Mouse (Mus musculus): ENCODE data around the gene Sdccag8. TPM values are rescaled to one million over a fixed set of nuclear protein-coding genes. Genes with fewer than 3 reads are reported as not detected.

The Sdccag8 gene
- polyA plus RNA-seq, 1 experiment from 2014 or later = 11.5 TPM

GRCm38 (mm10) chr1:176999011-176999410, 184.6 kb downstream of the Sdccag8 start:
- Histone ChIP-seq H3K27ac (no peak overlapping the region), H3K4me1 (replicated peaks) (peaks cover 39% of the 10 kb centered on the region), H3K36me3 (no peaks in the 10 kb centered on the region), H3K9ac (replicated peaks) (no peak overlapping the region), H3K9me3 (no peaks in the 10 kb centered on the region), H3K4me2 (no peak overlapping the region), H3K4me3 (replicated peaks) (no peak overlapping the region), H3K27me3 (peaks cover 13% of the 10 kb centered on the region; the same call in 1 of the 2 replicates)
- peak; percentile 22; the same call in 1 of the 2 replicates for ATAC-seq (ENCODE audit: insufficient number of reproducible peaks, insufficient read depth, low FRiP score, low TSS enrichment, low read depth)
- WGBS = 17% methylated on average over 6 of the region's 6 CpGs

- ATAC-seq (ENCODE audit: insufficient number of reproducible peaks, insufficient read depth, low FRiP score, low TSS enrichment, low read depth) = no peak
- Histone ChIP-seq H3K9ac (replicated peaks) (no peak overlapping the region), H3K27me3 (peaks cover 4% of the 10 kb centered on the region; the same call in 1 of the 2 replicates), H3K4me3 (replicated peaks) (no peak overlapping the region), H3K9me3 (no peaks in the 10 kb centered on the region), H3K4me2 (no peak overlapping the region), H3K4me1 (replicated peaks) (peaks cover 16% of the 10 kb centered on the region), H3K27ac (no peak overlapping the region), H3K36me3 (no peaks in the 10 kb centered on the region)
- WGBS = 59% methylated on average over 6 of the region's 6 CpGs
These were observed 188.5 kb downstream of the Sdccag8 start for GRCm38 (mm10) chr1:177002951-177003350.

GRCm38 (mm10) chr1:177004041-177004741, 189.7 kb downstream of the Sdccag8 start:
- H3K27me3 ChIP-seq = no peaks in the 10 kb centered on the region
- no peak overlapping the region for H3K4me3 ChIP-seq (replicated peaks)
- no peak overlapping the region for H3K9ac ChIP-seq (replicated peaks)
- ATAC-seq (ENCODE audit: insufficient number of reproducible peaks, insufficient read depth, low FRiP score, low TSS enrichment, low read depth) = no peak
- H3K27ac ChIP-seq = no peak overlapping the region
- no peaks in the 10 kb centered on the region for H3K9me3 ChIP-seq
- H3K4me2 ChIP-seq = no peak overlapping the region
- peaks cover 10% of the 10 kb centered on the region for H3K4me1 ChIP-seq (replicated peaks)
- 75% methylated on average over 4 of the region's 4 CpGs for WGBS
- H3K36me3 ChIP-seq = no peaks in the 10 kb centered on the region

GRCm38 (mm10) chr1:177007405-177007804, 192.9 kb downstream of the Sdccag8 start:
- Histone ChIP-seq H3K27ac (no peak overlapping the region), H3K4me3 (replicated peaks) (no peak overlapping the region), H3K27me3 (no peaks in the 10 kb centered on the region), H3K4me2 (no peak overlapping the region), H3K36me3 (no peaks in the 10 kb centered on the region), H3K4me1 (replicated peaks) (peaks cover 23% of the 10 kb centered on the region), H3K9me3 (no peaks in the 10 kb centered on the region), H3K9ac (replicated peaks) (no peak overlapping the region)
- 89% methylated on average over 3 of the region's 3 CpGs for WGBS
- no peak for ATAC-seq (ENCODE audit: insufficient number of reproducible peaks, insufficient read depth, low FRiP score, low TSS enrichment, low read depth)

- Histone ChIP-seq H3K36me3 (no peaks in the 10 kb centered on the region), H3K27me3 (no peaks in the 10 kb centered on the region), H3K4me2 (no peak overlapping the region), H3K9ac (replicated peaks) (no peak overlapping the region), H3K27ac (no peak overlapping the region), H3K9me3 (no peaks in the 10 kb centered on the region), H3K4me3 (replicated peaks) (no peak overlapping the region), H3K4me1 (replicated peaks) (peaks cover 23% of the 10 kb centered on the region)
- WGBS = 31% methylated on average over 1 of the region's 1 CpGs
- ATAC-seq (ENCODE audit: insufficient number of reproducible peaks, insufficient read depth, low FRiP score, low TSS enrichment, low read depth) = no peak
These were observed 194.3 kb downstream of the Sdccag8 start for GRCm38 (mm10) chr1:177008777-177009176.

- H3K36me3 ChIP-seq = no peaks in the 10 kb centered on the region
- H3K27ac ChIP-seq = no peak overlapping the region
- H3K4me3 ChIP-seq (replicated peaks) = no peak overlapping the region
- peaks cover 30% of the 10 kb centered on the region for H3K4me1 ChIP-seq (replicated peaks)
- no peaks in the 10 kb centered on the region for H3K9me3 ChIP-seq
- no peak overlapping the region for H3K4me2 ChIP-seq
- no peak overlapping the region for H3K9ac ChIP-seq (replicated peaks)
- ATAC-seq (ENCODE audit: insufficient number of reproducible peaks, insufficient read depth, low FRiP score, low TSS enrichment, low read depth) = no peak
- WGBS = 58% methylated on average over 3 of the region's 3 CpGs
- no peaks in the 10 kb centered on the region for H3K27me3 ChIP-seq
These were observed 195.6 kb downstream of the Sdccag8 start for GRCm38 (mm10) chr1:177010041-177010440.

- H3K9me3 ChIP-seq = no peaks in the 10 kb centered on the region
- no peak overlapping the region for H3K4me2 ChIP-seq
- H3K36me3 ChIP-seq = no peaks in the 10 kb centered on the region
- H3K27me3 ChIP-seq = no peaks in the 10 kb centered on the region
- no peak for ATAC-seq (ENCODE audit: insufficient number of reproducible peaks, insufficient read depth, low FRiP score, low TSS enrichment, low read depth)
- WGBS = 38% methylated on average over 6 of the region's 6 CpGs
- no peak overlapping the region for H3K9ac ChIP-seq (replicated peaks)
- H3K4me3 ChIP-seq (replicated peaks) = no peak overlapping the region
- H3K4me1 ChIP-seq (replicated peaks) = peaks cover 30% of the 10 kb centered on the region
- no peak overlapping the region for H3K27ac ChIP-seq
These were observed 196.3 kb downstream of the Sdccag8 start for GRCm38 (mm10) chr1:177010607-177011302.

GRCm38 (mm10) chr1:177011688-177012087, 197.2 kb downstream of the Sdccag8 start:
- no peak for ATAC-seq (ENCODE audit: insufficient number of reproducible peaks, insufficient read depth, low FRiP score, low TSS enrichment, low read depth)
- Histone ChIP-seq H3K9me3 (no peaks in the 10 kb centered on the region), H3K4me3 (replicated peaks) (no peak overlapping the region), H3K4me2 (no peak overlapping the region), H3K27ac (0 out of 2 replicates have a peak overlapping the region, but pooled peaks have one; percentile 29), H3K36me3 (no peaks in the 10 kb centered on the region), H3K27me3 (no peaks in the 10 kb centered on the region), H3K9ac (replicated peaks) (no peak overlapping the region), H3K4me1 (replicated peaks) (peaks cover 34% of the 10 kb centered on the region)
- 82% methylated on average over 13 of the region's 13 CpGs for WGBS

GRCm38 (mm10) chr1:177012774-177013173, 198.3 kb downstream of the Sdccag8 start:
- no peak overlapping the region for H3K27ac ChIP-seq
- H3K4me3 ChIP-seq (replicated peaks) = no peak overlapping the region
- H3K4me2 ChIP-seq = no peak overlapping the region
- no peak for ATAC-seq (ENCODE audit: insufficient number of reproducible peaks, insufficient read depth, low FRiP score, low TSS enrichment, low read depth)
- 93% methylated on average over 3 of the region's 3 CpGs for WGBS
- no peaks in the 10 kb centered on the region for H3K36me3 ChIP-seq
- no peaks in the 10 kb centered on the region for H3K9me3 ChIP-seq
- H3K4me1 ChIP-seq (replicated peaks) = peaks cover 34% of the 10 kb centered on the region
- no peak overlapping the region for H3K9ac ChIP-seq (replicated peaks)
- H3K27me3 ChIP-seq = no peaks in the 10 kb centered on the region

GRCm38 (mm10) chr1:177013313-177013712, 198.9 kb downstream of the Sdccag8 start:
- Histone ChIP-seq H3K27me3 (no peaks in the 10 kb centered on the region), H3K4me3 (replicated peaks) (no peak overlapping the region), H3K27ac (no peak overlapping the region), H3K36me3 (no peaks in the 10 kb centered on the region), H3K4me1 (replicated peaks) (peaks cover 34% of the 10 kb centered on the region), H3K9ac (replicated peaks) (no peak overlapping the region), H3K4me2 (no peak overlapping the region), H3K9me3 (no peaks in the 10 kb centered on the region)
- 73% methylated on average over 1 of the region's 1 CpGs for WGBS
- no peak for ATAC-seq (ENCODE audit: insufficient number of reproducible peaks, insufficient read depth, low FRiP score, low TSS enrichment, low read depth)

- Histone ChIP-seq H3K4me3 (replicated peaks) (no peak overlapping the region), H3K4me1 (replicated peaks) (peaks cover 33% of the 10 kb centered on the region), H3K9me3 (no peaks in the 10 kb centered on the region), H3K9ac (replicated peaks) (no peak overlapping the region), H3K4me2 (no peak overlapping the region), H3K27me3 (no peaks in the 10 kb centered on the region), H3K36me3 (no peaks in the 10 kb centered on the region), H3K27ac (no peak overlapping the region)
- 90% methylated on average over 3 of the region's 3 CpGs for WGBS
- no peak for ATAC-seq (ENCODE audit: insufficient number of reproducible peaks, insufficient read depth, low FRiP score, low TSS enrichment, low read depth)
These were observed 199.3 kb downstream of the Sdccag8 start for GRCm38 (mm10) chr1:177013776-177014175.

Data from limb, embryonic 12.5 days (tissue).